Mouse (Mus musculus): ENCODE measurements around the gene Chpt1. TPM values are rescaled to one million over a fixed set of nuclear protein-coding genes. Genes with fewer than 3 reads are reported as not detected.

The Chpt1 gene
- polyA plus RNA-seq, 1 experiment = 8.4 TPM

GRCm38 (mm10) chr10:88511355-88511754 lies 7.5 kb upstream of the Chpt1 start:
- Histone ChIP-seq H3K79me2 (ENCODE audit: control insufficient read depth, insufficient read depth) (no peaks in the 10 kb centered on the region), H3K4me3 (ENCODE audit: insufficient read depth, poor library complexity, severe bottlenecking) (no peak overlapping the region), H3K79me3 (ENCODE audit: low read depth) (no peaks in the 10 kb centered on the region), H3ac (ENCODE audit: control insufficient read depth, insufficient read length, low read depth) (no peak overlapping the region), H3K27me3 (ENCODE audit: control insufficient read depth, insufficient read depth, insufficient read length) (no peaks in the 10 kb centered on the region), H3K36me3 (ENCODE audit: control insufficient read depth, insufficient read depth) (no peaks in the 10 kb centered on the region)
- no peak for TF ChIP-seq CTCF (IDR thresholded peaks at IDR 0.05; ENCODE audit: control insufficient read depth, insufficient read depth, insufficient read length)
- TF ChIP-seq CEBPB (IDR thresholded peaks at IDR 0.05; ENCODE audit: low read depth) = no peak
- TF ChIP-seq MYOD1 (IDR thresholded peaks at IDR 0.05; ENCODE audit: control insufficient read depth, insufficient read length, low read depth) = no peak
- TF ChIP-seq MYOG (IDR thresholded peaks at IDR 0.05; ENCODE audit: control insufficient read depth, extremely low read depth, insufficient read length) = no peak
- TF ChIP-seq FOSL1 (IDR thresholded peaks at IDR 0.05; ENCODE audit: insufficient read depth, low read length, poor library complexity, severe bottlenecking) = no peak
- no peak for TF ChIP-seq MAX (IDR thresholded peaks at IDR 0.05)

- no peak for TF ChIP-seq MYOD1 (IDR thresholded peaks at IDR 0.05; ENCODE audit: control insufficient read depth, insufficient read length, low read depth)
- TF ChIP-seq MYOG (IDR thresholded peaks at IDR 0.05; ENCODE audit: control insufficient read depth, extremely low read depth, insufficient read length) = no peak
- TF ChIP-seq USF1 (IDR thresholded peaks at IDR 0.05; ENCODE audit: low read depth) = no peak
- no peak for TF ChIP-seq CEBPB (IDR thresholded peaks at IDR 0.05; ENCODE audit: low read depth)
- no peak for TF ChIP-seq CTCF (IDR thresholded peaks at IDR 0.05; ENCODE audit: control insufficient read depth, insufficient read depth, insufficient read length)
- no peak for TF ChIP-seq MAX (IDR thresholded peaks at IDR 0.05)
- TF ChIP-seq FOSL1 (IDR thresholded peaks at IDR 0.05; ENCODE audit: insufficient read depth, low read length, poor library complexity, severe bottlenecking) = no peak
- Histone ChIP-seq H3K27me3 (ENCODE audit: control insufficient read depth, insufficient read depth, insufficient read length) (no peaks in the 10 kb centered on the region), H3K79me2 (ENCODE audit: control insufficient read depth, insufficient read depth) (no peaks in the 10 kb centered on the region), H3K79me3 (ENCODE audit: low read depth) (no peaks in the 10 kb centered on the region), H3K4me3 (ENCODE audit: insufficient read depth, poor library complexity, severe bottlenecking) (no peak overlapping the region), H3K36me3 (ENCODE audit: control insufficient read depth, insufficient read depth) (no peaks in the 10 kb centered on the region), H3ac (ENCODE audit: control insufficient read depth, insufficient read length, low read depth) (no peak overlapping the region)
Measured at GRCm38 (mm10) chr10:88510503-88511271, 6.8 kb upstream of the Chpt1 start.

DNA sequence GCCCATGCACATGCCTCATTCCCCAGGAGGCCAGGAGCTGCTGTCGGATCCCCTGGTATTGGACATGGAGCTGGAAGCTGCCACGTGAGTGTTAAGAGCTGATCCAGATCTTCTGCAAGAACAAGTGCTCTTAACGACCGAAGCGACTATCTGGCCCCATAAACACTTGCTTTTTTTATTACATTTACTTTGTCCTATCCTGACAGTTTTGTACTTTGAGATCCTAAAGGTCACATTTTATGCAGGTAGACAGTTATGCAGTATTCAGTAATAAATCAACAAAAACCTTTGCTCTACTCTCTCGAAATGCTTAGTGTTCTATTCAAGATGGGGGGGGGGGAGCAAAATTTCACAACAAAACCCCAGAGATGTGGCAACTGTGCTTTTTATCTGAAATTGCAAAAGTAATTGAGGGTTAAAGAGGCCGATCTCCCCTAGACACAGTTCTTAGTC lies 3.8 kb upstream of the Chpt1 start:
- Histone ChIP-seq H3ac (ENCODE audit: control insufficient read depth, insufficient read length, low read depth) (no peak overlapping the region), H3K79me3 (ENCODE audit: low read depth) (peaks cover 2% of the 10 kb centered on the region), H3K27me3 (ENCODE audit: control insufficient read depth, insufficient read depth, insufficient read length) (no peaks in the 10 kb centered on the region), H3K79me2 (ENCODE audit: control insufficient read depth, insufficient read depth) (peaks cover 4% of the 10 kb centered on the region), H3K36me3 (ENCODE audit: control insufficient read depth, insufficient read depth) (no peaks in the 10 kb centered on the region), H3K4me3 (ENCODE audit: insufficient read depth, poor library complexity, severe bottlenecking) (no peak overlapping the region)
- TF ChIP-seq USF1 (IDR thresholded peaks at IDR 0.05; ENCODE audit: low read depth) (no peak), MYOD1 (IDR thresholded peaks at IDR 0.05; ENCODE audit: control insufficient read depth, insufficient read length, low read depth) (no peak), MYOG (IDR thresholded peaks at IDR 0.05; ENCODE audit: control insufficient read depth, extremely low read depth, insufficient read length) (no peak), CEBPB (IDR thresholded peaks at IDR 0.05; ENCODE audit: low read depth) (no peak), FOSL1 (IDR thresholded peaks at IDR 0.05; ENCODE audit: insufficient read depth, low read length, poor library complexity, severe bottlenecking) (no peak), CTCF (IDR thresholded peaks at IDR 0.05; ENCODE audit: control insufficient read depth, insufficient read depth, insufficient read length) (no peak), MAX (IDR thresholded peaks at IDR 0.05) (no peak)

GRCm38 (mm10) chr10:88505256-88505655 lies 1.4 kb upstream of the Chpt1 start:
- Histone ChIP-seq H3ac (ENCODE audit: control insufficient read depth, insufficient read length, low read depth) (no peak overlapping the region), H3K4me3 (ENCODE audit: insufficient read depth, poor library complexity, severe bottlenecking) (no peak overlapping the region), H3K36me3 (ENCODE audit: control insufficient read depth, insufficient read depth) (no peaks in the 10 kb centered on the region), H3K79me2 (ENCODE audit: control insufficient read depth, insufficient read depth) (peaks cover 4% of the 10 kb centered on the region), H3K27me3 (ENCODE audit: control insufficient read depth, insufficient read depth, insufficient read length) (no peaks in the 10 kb centered on the region), H3K79me3 (ENCODE audit: low read depth) (peaks cover 2% of the 10 kb centered on the region)
- no peak for TF ChIP-seq CEBPB (IDR thresholded peaks at IDR 0.05; ENCODE audit: low read depth)
- no peak for TF ChIP-seq CTCF (IDR thresholded peaks at IDR 0.05; ENCODE audit: control insufficient read depth, insufficient read depth, insufficient read length)
- TF ChIP-seq MAX (IDR thresholded peaks at IDR 0.05) = no peak
- TF ChIP-seq MYOD1 (IDR thresholded peaks at IDR 0.05; ENCODE audit: control insufficient read depth, insufficient read length, low read depth) = no peak

DNA sequence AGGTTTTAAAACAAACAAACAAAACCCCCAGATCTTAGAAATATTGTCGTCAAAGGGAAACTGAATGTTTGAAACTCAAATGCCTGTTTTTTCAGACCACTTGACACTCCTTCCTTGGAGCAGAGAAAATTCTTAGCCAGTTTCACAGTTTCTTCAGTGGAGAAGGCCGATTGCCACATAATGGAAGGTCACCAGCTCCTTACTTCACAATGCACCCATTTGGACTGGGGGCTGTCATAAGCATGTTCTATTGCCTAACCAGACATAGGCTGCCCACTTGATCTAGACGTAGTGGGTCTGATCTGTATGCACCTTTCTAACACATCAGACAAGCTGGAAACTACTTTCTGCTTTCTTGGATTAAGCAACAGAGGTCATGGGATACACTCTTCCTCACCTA lies 608 bp upstream of the Chpt1 start:
- TF ChIP-seq USF1 (IDR thresholded peaks at IDR 0.05; ENCODE audit: low read depth) = no peak
- no peak for TF ChIP-seq FOSL1 (IDR thresholded peaks at IDR 0.05; ENCODE audit: insufficient read depth, low read length, poor library complexity, severe bottlenecking)
- no peak for TF ChIP-seq CEBPB (IDR thresholded peaks at IDR 0.05; ENCODE audit: low read depth)
- TF ChIP-seq MAX (IDR thresholded peaks at IDR 0.05) = no peak
- no peak for TF ChIP-seq MYOG (IDR thresholded peaks at IDR 0.05; ENCODE audit: control insufficient read depth, extremely low read depth, insufficient read length)
- no peak for TF ChIP-seq MYOD1 (IDR thresholded peaks at IDR 0.05; ENCODE audit: control insufficient read depth, insufficient read length, low read depth)
- TF ChIP-seq CTCF (IDR thresholded peaks at IDR 0.05; ENCODE audit: control insufficient read depth, insufficient read depth, insufficient read length) = no peak
- no peak overlapping the region for H3K4me3 ChIP-seq (ENCODE audit: insufficient read depth, poor library complexity, severe bottlenecking)

More for the DNA sequence above, 608 bp upstream of the Chpt1 start:
- Histone ChIP-seq H3K27me3 (ENCODE audit: control insufficient read depth, insufficient read depth, insufficient read length) (no peaks in the 10 kb centered on the region), H3ac (ENCODE audit: control insufficient read depth, insufficient read length, low read depth) (no peak overlapping the region), H3K79me2 (ENCODE audit: control insufficient read depth, insufficient read depth) (peaks cover 4% of the 10 kb centered on the region), H3K79me3 (ENCODE audit: low read depth) (peaks cover 2% of the 10 kb centered on the region), H3K36me3 (ENCODE audit: control insufficient read depth, insufficient read depth) (no peaks in the 10 kb centered on the region)

All from C2C12 (cell line).